Mouse (Mus musculus) ZHBTc4 (cell line): ENCODE results near the gene Rps23.
A peak's percentile ranks its signal among the peaks of the same experiment; 100 is the strongest.

Experiments used
- DNase-seq: peaks from one replicate; pipeline ENCODE4 v3.0.0-alpha.2; 2011; ENCODE audit warnings: low read depth, low spot score

The Rps23 gene

GRCm38 (mm10) chr13:90922751-90923612, at the start of gene Rps23:
Rps23 (plus strand) TSS chr13:90922958.
- peak; percentile 93 for DNase-seq

- DNase-seq = no peak
Measured at GRCm38 (mm10) chr13:90881727-90882429, 40.9 kb upstream of the Rps23 start.

- DNase-seq = peak; percentile 6
Measured at GRCm38 (mm10) chr13:90885856-90886532, 36.8 kb upstream of the Rps23 start.

- DNase-seq = peak; percentile 78
Measured at GRCm38 (mm10) chr13:90886568-90886983, 36.2 kb upstream of the Rps23 start.

GRCm38 (mm10) chr13:90890111-90890510, 32.6 kb upstream of the Rps23 start:
- no peak for DNase-seq

GRCm38 (mm10) chr13:90894819-90895218, 27.9 kb upstream of the Rps23 start:
- no peak for DNase-seq

GRCm38 (mm10) chr13:90896098-90896497, 26.7 kb upstream of the Rps23 start:
- DNase-seq = no peak

- no peak for DNase-seq
Measured at GRCm38 (mm10) chr13:90896821-90897220, 25.9 kb upstream of the Rps23 start.

- DNase-seq = peak; percentile 12
Measured at GRCm38 (mm10) chr13:90905176-90905575, 17.6 kb upstream of the Rps23 start, which contains the start of gene Atp6ap1l. Atp6ap1l (minus strand) TSS chr13:90905355.

GRCm38 (mm10) chr13:90907376-90907775, 15.4 kb upstream of the Rps23 start:
- DNase-seq = peak; percentile 7

- DNase-seq = no peak
Measured at GRCm38 (mm10) chr13:90912760-90913674, 9.7 kb upstream of the Rps23 start.

GRCm38 (mm10) chr13:90913675-90914192, 9.0 kb upstream of the Rps23 start:
- no peak for DNase-seq

GRCm38 (mm10) chr13:90914721-90915120, 8.0 kb upstream of the Rps23 start:
- DNase-seq = no peak

- DNase-seq = peak; percentile 33
Measured at GRCm38 (mm10) chr13:90923617-90924016, 859 bp downstream of the Rps23 start.

GRCm38 (mm10) chr13:90924072-90924471, 1.3 kb downstream of the Rps23 start:
- peak; percentile 32 for DNase-seq

GRCm38 (mm10) chr13:90925191-90925590, 2.4 kb downstream of the Rps23 start:
- DNase-seq = peak; percentile 86

GRCm38 (mm10) chr13:90926125-90926765, 3.5 kb downstream of the Rps23 start:
- peak; percentile 51 for DNase-seq

- DNase-seq = peak; percentile 60
Measured at GRCm38 (mm10) chr13:90926938-90927633, 4.3 kb downstream of the Rps23 start.

- DNase-seq = peak; percentile 53
Measured at GRCm38 (mm10) chr13:90928266-90928665, 5.5 kb downstream of the Rps23 start.

- DNase-seq = peak; percentile 81
Measured at GRCm38 (mm10) chr13:90929847-90930246, 7.1 kb downstream of the Rps23 start.
